15 mouse cellular contexts compared by ENCODE assay signal in genomic region chr14:105632335-105632734, GRCm38 (mm10).
A peak's percentile ranks its signal among the peaks of the same experiment; 100 is the strongest.
DNase-seq lines count a peak whose midpoint lies in the region; ATAC-seq lines count a peak whose summit lies in the region.
"Had no signal": no experiment of that assay in that cellular context is flagged by ENCODE, and none has a peak within 500 bp of the region (broad histone marks: within the 10 kb centered on the region; RNA-seq: fewer than 3 reads in every experiment).

No protein-coding gene starts in this region.

- WGBS in hindbrain, embryonic 13.5 days, result 94% methylated on average over 4 of the region's 4 CpGs
- 96% methylated on average over 4 of the region's 4 CpGs for whole genome bisulfite sequencing in hindbrain, embryonic 10.5 days
- 96% methylated on average over 4 of the region's 4 CpGs for WGBS in midbrain, embryonic 15.5 days

- no peaks in the 10 kb centered on the region for H3K9me3 ChIP-seq in hindbrain, embryonic 13.5 days
- H3K9me3 ChIP-seq in hindbrain, embryonic 10.5 days, result no peaks in the 10 kb centered on the region
- H3K9me3 ChIP-seq in midbrain, embryonic 15.5 days, result no peaks in the 10 kb centered on the region
- H3K9me3 ChIP-seq: liver, embryonic 12.5 days had no signal

- H3K4me3 ChIP-seq in hindbrain, embryonic 13.5 days, result no peak overlapping the region
- H3K4me3 ChIP-seq in hindbrain, embryonic 10.5 days, result no peak overlapping the region
- no peak overlapping the region for H3K4me3 ChIP-seq in midbrain, embryonic 15.5 days
- H3K4me3 ChIP-seq: heart, adult 2 months; liver, embryonic 12.5 days had no signal

- peak overlapping the region; percentile 87; the same call in 1 of the 2 replicates for H3K27ac ChIP-seq in hindbrain, embryonic 13.5 days
- H3K27ac ChIP-seq in hindbrain, embryonic 10.5 days, result no peak overlapping the region
- peak overlapping the region; percentile 82; the same call in 1 of the 2 replicates for H3K27ac ChIP-seq in midbrain, embryonic 15.5 days
- H3K27ac ChIP-seq: heart, adult 2 months; liver, embryonic 12.5 days; macrophage had no signal

- DNase-seq in hindbrain, embryonic 10.5 days (ENCODE audit: low spot score), result no peak
- peak; percentile 53 for DNase-seq in right cerebral cortex, adult 18-20 months
- no peak for DNase-seq in right cerebral cortex, adult 2 months (ENCODE audit: low spot score in 2 of 2)
- DNase-seq in ovary, postnatal 14 days (ENCODE audit: low spot score), result no peak
- no peak for DNase-seq in cerebellum, adult 8-10 months
- DNase-seq: adrenal gland, postnatal 36 days; cerebellum, adult 9-10 months; gastrocnemius, postnatal 10 days; heart, adult 2 months; lung, embryonic 14.5 days; thymus, adult 18-20 months had no signal

- no peaks in the 10 kb centered on the region for H3K36me3 ChIP-seq in hindbrain, embryonic 13.5 days
- H3K36me3 ChIP-seq in hindbrain, embryonic 10.5 days, result no peaks in the 10 kb centered on the region
- H3K36me3 ChIP-seq in midbrain, embryonic 15.5 days (replicated peaks), result no peaks in the 10 kb centered on the region
- H3K36me3 ChIP-seq: liver, embryonic 12.5 days had no signal

- H3K9ac ChIP-seq in hindbrain, embryonic 13.5 days, result no peak overlapping the region
- no peak overlapping the region for H3K9ac ChIP-seq in midbrain, embryonic 15.5 days
- H3K9ac ChIP-seq: liver, embryonic 12.5 days; lung, embryonic 14.5 days had no signal

- no peak overlapping the region for H3K4me2 ChIP-seq in hindbrain, embryonic 13.5 days
- H3K4me2 ChIP-seq in midbrain, embryonic 15.5 days, result no peak overlapping the region
- H3K4me2 ChIP-seq: liver, embryonic 12.5 days; lung, embryonic 14.5 days had no signal

- peaks cover 26% of the 10 kb centered on the region for H3K4me1 ChIP-seq in hindbrain, embryonic 13.5 days (replicated peaks)
- H3K4me1 ChIP-seq in hindbrain, embryonic 10.5 days (replicated peaks), result peaks cover 24% of the 10 kb centered on the region
- H3K4me1 ChIP-seq in midbrain, embryonic 15.5 days, result peaks cover 22% of the 10 kb centered on the region
- H3K4me1 ChIP-seq: liver, embryonic 12.5 days had no signal

- no peaks in the 10 kb centered on the region for H3K27me3 ChIP-seq in hindbrain, embryonic 13.5 days
- H3K27me3 ChIP-seq in hindbrain, embryonic 10.5 days (ENCODE audit: insufficient read depth, poor library complexity, severe bottlenecking), result no peaks in the 10 kb centered on the region
- no peaks in the 10 kb centered on the region for H3K27me3 ChIP-seq in midbrain, embryonic 15.5 days (replicated peaks)
- H3K27me3 ChIP-seq: liver, embryonic 12.5 days had no signal

- no peak for ATAC-seq in hindbrain, embryonic 13.5 days (ENCODE audit: low FRiP score)
- no peak for ATAC-seq in midbrain, embryonic 15.5 days (replicated peaks)
- ATAC-seq: liver, embryonic 12.5 days had no signal
